Mouse (Mus musculus) G1E (cell line): ENCODE measurements around the gene Noxred1. TPM values are rescaled to one million over a fixed set of nuclear protein-coding genes. Genes with fewer than 3 reads are reported as not detected.

Experiments
- ATAC-seq: 2 replicates; pipeline ENCODE4 v1.8.0; 2016; ENCODE audit warnings: mild to moderate bottlenecking; ENCODE audit not compliant: insufficient number of reproducible peaks, poor library complexity, low FRiP score, severe bottlenecking; ENCODE audit errors: extremely low read depth
- DNase-seq: peaks from one replicate; pipeline ENCODE4 v3.0.0; 2012; ENCODE audit warnings: low spot score
- H3K27me3 ChIP-seq: 2 replicates; pipeline ENCODE4 v1.6.1; 2012; ENCODE audit warnings: mild to moderate bottlenecking, low read length, inconsistent platforms; ENCODE audit not compliant: insufficient read depth
- H3K36me3 ChIP-seq: replicated peaks from 2 replicates; pipeline ENCODE3; 2012; ENCODE audit warnings: mild to moderate bottlenecking, inconsistent platforms
- H3K4me1 ChIP-seq: 2 replicates; pipeline ENCODE4 v1.6.1; 2012; ENCODE audit warnings: low read depth, low read length, inconsistent platforms, mixed read lengths; ENCODE audit not compliant: insufficient read depth
- H3K4me3 ChIP-seq: 2 replicates; pipeline ENCODE4 v1.5.1; 2012; ENCODE audit warnings: low read depth, mild to moderate bottlenecking, inconsistent platforms, low read length, moderate library complexity, mixed read lengths
- H3K9me3 ChIP-seq: replicated peaks from 2 replicates; pipeline ENCODE4 v1.6.1; 2012; ENCODE audit warnings: inconsistent platforms
- CTCF ChIP-seq: IDR thresholded peaks from 2 replicates; pipeline ENCODE4 v1.5.1; 2012; ENCODE audit warnings: low read depth, low read length, inconsistent platforms, mixed read lengths
- GATA1 ChIP-seq: IDR thresholded peaks from 2 replicates; pipeline ENCODE4 v1.6.1; 2012; ENCODE audit warnings: borderline replicate concordance, low read length, inconsistent platforms, mixed read lengths
- GATA2 ChIP-seq: IDR thresholded peaks from 2 replicates; pipeline ENCODE4 v1.6.1; 2012; ENCODE audit warnings: low read depth, low read length, inconsistent platforms, borderline replicate concordance
- POLR2AphosphoS5 ChIP-seq: IDR thresholded peaks from 2 replicates; pipeline ENCODE4 v1.6.1; 2012; ENCODE audit warnings: low read depth, low read length, inconsistent platforms; ENCODE audit not compliant: insufficient replicate concordance
- TAL1 ChIP-seq: conservative IDR thresholded peaks from 2 replicates; pipeline ENCODE4 v1.6.1; 2012; ENCODE audit warnings: low read depth, low read length, inconsistent platforms, mixed read lengths
- polyA plus RNA-seq: library from polyadenylated mRNA; stranded (reverse); fragments of >175 nt; gene quantifications from 2 replicates; pipeline ENCODE4 v1.2.3, GENCODE M21; 2012
- total RNA-seq, 2 experiments: library from RNA; stranded (forward) in 1 of 2; stranded (reverse) in 1 of 2; fragments of 200-1000 nt in 1 of 2; fragments of >200 nt in 1 of 2; fragmentation: Nextera tagmentation in 1 of 2; gene quantifications; 2 replicates each; pipeline ENCODE4 v1.2.3; 2014 to 2017

The Noxred1 gene
- total and polyA plus RNA-seq, 3 experiments, result 0.11 to 0.75 TPM; not detected in 1

DNA sequence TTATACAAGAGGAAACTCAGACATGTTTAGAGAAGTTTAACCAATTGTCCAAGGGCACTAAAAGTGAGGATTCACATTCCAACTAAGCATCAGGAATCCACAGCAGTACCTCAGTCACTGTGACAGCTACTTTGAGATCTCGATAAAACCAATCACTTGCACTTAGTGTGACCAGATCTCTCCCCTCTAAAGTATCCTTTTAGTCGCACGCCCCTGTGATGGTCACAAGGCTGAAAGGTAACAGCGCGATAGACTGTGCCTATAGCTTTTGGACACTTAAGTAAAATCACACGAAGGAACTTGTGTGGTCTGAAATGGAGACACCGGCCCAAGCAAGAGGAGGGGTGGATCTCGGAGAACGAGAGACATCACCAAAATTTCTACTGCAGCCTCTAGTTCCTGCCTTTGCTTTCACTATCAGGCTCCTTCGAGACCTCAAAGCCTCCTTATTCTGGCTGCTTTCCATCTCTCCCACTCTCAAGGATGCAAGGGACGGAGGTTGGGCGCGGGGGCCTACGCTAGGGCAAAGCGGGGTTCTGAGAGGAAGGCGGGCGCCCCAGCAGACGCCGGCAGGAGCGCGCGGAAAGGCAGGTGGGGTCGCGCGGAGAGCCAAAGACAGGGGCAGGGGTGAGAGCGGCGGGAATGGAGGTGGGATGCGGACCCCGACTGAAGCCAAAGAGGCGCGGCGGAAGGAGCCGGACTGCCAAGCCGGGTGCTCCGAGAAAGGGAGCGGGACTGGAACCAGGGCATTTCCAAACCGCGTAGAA lies 39.1 kb downstream of the Noxred1 start, which contains the start of gene Samd15:
Gene Samd15, plus strand, starts transcription at position 518 of the 767 bp plus-strand sequence.
- Histone ChIP-seq H3K27me3 (no peaks in the 10 kb centered on the region), H3K9me3 (no peaks in the 10 kb centered on the region), H3K4me3 (peak within 1 kb of the TSS; percentile 77), H3K36me3 (peaks cover 3% of the 10 kb centered on the region), H3K4me1 (peaks cover 26% of the 10 kb centered on the region)
- TF ChIP-seq GATA1 (no peak), TAL1 (no peak), POLR2AphosphoS5 (no peak), CTCF (no peak), GATA2 (no peak)
- ATAC-seq (no peak), DNase-seq (peak; percentile 37)

- DNase-seq (no peak), ATAC-seq (no peak)
- Histone ChIP-seq H3K4me1 (peaks cover 26% of the 10 kb centered on the region), H3K36me3 (peaks cover 3% of the 10 kb centered on the region), H3K4me3 (peak overlapping the region; percentile 77; the same call in 1 of the 2 replicates), H3K9me3 (no peaks in the 10 kb centered on the region), H3K27me3 (no peaks in the 10 kb centered on the region)
- TF ChIP-seq TAL1, result no peak
- no peak for TF ChIP-seq GATA1
- TF ChIP-seq CTCF, result no peak
- no peak for TF ChIP-seq POLR2AphosphoS5
- no peak for TF ChIP-seq GATA2
These were observed 39.7 kb downstream of the Noxred1 start for GRCm38 (mm10) chr12:87198792-87199191.

DNA sequence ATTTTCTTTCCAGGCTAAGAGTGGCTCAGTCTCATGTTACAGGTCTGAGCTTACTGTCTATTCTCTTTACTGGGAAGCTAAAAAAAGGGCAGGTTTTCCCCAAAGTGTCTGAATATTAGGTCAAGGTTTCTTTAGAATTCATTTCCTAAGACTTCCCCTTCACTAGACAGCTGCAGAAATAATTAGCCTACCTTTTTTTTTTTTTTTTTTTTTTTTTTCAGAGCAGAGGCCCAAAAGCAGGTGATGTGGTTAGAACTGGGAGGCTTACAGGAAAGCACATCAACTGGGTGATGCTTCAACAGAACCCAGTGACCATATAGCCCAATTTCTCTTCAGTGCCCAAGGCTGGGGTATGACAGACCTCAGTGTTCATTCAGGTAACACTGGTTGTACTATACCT lies 42.2 kb downstream of the Noxred1 start:
- DNase-seq (no peak), ATAC-seq (no peak)
- TF ChIP-seq GATA1, result no peak
- TF ChIP-seq GATA2, result no peak
- no peak for TF ChIP-seq TAL1
- no peak for TF ChIP-seq POLR2AphosphoS5
- TF ChIP-seq CTCF, result no peak
- H3K36me3 ChIP-seq, result peaks cover 3% of the 10 kb centered on the region
- H3K27me3 ChIP-seq, result no peaks in the 10 kb centered on the region
- H3K4me3 ChIP-seq, result no peak overlapping the region
- peaks cover 33% of the 10 kb centered on the region for H3K4me1 ChIP-seq
- no peaks in the 10 kb centered on the region for H3K9me3 ChIP-seq

DNA sequence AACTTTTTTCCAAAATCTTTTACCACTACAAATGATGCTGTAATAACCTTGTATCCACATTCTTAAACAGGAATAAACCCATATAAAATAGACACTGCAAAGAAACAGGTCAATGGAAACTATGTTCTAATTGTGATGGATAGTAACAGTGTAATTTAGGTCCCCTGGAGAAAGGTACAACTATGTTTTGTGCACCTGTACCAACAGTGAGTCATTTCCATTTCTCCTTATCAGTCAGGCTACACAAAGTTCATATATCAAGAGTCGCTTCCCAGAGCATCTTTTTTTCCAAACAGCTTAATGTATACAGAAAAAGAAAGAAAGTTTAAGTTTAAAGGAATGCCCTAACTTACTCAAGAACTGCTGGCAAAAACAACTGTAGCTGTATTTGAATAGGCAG lies 43.5 kb downstream of the Noxred1 start:
- Histone ChIP-seq H3K4me3 (no peak overlapping the region), H3K9me3 (no peaks in the 10 kb centered on the region)
- TF ChIP-seq TAL1, result no peak
- no peak for TF ChIP-seq GATA2
- no peak for TF ChIP-seq GATA1
- no peak for TF ChIP-seq CTCF

GRCm38 (mm10) chr12:87193008-87193407 lies 45.5 kb downstream of the Noxred1 start:
- Histone ChIP-seq H3K27me3 (no peaks in the 10 kb centered on the region; the same call in 1 of the 2 replicates), H3K9me3 (no peaks in the 10 kb centered on the region), H3K4me3 (no peak overlapping the region), H3K36me3 (peaks cover 9% of the 10 kb centered on the region), H3K4me1 (peaks cover 21% of the 10 kb centered on the region)
- TF ChIP-seq GATA1, result no peak
- no peak for TF ChIP-seq POLR2AphosphoS5
- TF ChIP-seq GATA2, result no peak
- ATAC-seq (0 out of 2 replicates have a peak, but pooled peaks have one; percentile 10), DNase-seq (no peak)

More for the DNA sequence above, 43.5 kb downstream of the Noxred1 start:
- no peak for DNase-seq
- Histone ChIP-seq H3K36me3 (peaks cover 3% of the 10 kb centered on the region), H3K4me1 (peaks cover 37% of the 10 kb centered on the region), H3K27me3 (no peaks in the 10 kb centered on the region)
- ATAC-seq, result no peak

- no peaks in the 10 kb centered on the region for H3K9me3 ChIP-seq
- DNase-seq (no peak), ATAC-seq (no peak)
- H3K36me3 ChIP-seq, result peaks cover 59% of the 10 kb centered on the region
- no peaks in the 10 kb centered on the region for H3K4me1 ChIP-seq
- H3K4me3 ChIP-seq, result no peak overlapping the region
- TF ChIP-seq TAL1 (no peak), GATA1 (no peak), POLR2AphosphoS5 (no peak), CTCF (no peak), GATA2 (no peak)
- no peaks in the 10 kb centered on the region; the same call in 1 of the 2 replicates for H3K27me3 ChIP-seq
These were observed 60.9 kb downstream of the Noxred1 start for GRCm38 (mm10) chr12:87177631-87178030.
